Mouse (Mus musculus): ENCODE measurements around the gene Cdk5.

DNA sequence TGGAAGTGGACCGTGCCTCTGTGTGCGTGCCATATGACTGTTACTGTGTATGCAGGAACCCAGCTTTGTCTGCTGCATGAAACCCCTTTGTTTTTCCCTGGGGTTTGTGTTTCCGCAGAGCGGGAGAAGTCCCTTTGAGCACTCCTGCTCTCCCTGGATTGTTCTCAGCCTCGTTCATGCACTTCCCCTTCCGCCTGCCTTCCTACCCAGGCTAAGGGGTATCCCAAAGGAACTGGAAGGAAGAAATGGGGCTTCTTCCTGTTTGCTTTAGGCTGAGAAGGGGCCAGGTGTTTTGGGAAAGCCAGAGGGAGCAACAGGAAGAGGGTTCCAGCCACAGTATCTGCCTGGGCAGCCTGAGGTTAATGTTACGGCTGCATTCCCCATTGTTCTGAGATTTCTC is 32.3 kb upstream of the Cdk5 start:
- TF ChIP-seq EP300 (IDR thresholded peaks at IDR 0.05; ENCODE audit: low read depth) = no peak
- no peak for TF ChIP-seq CTCF (IDR thresholded peaks at IDR 0.05; ENCODE audit: low read depth)
